Mouse (Mus musculus): ENCODE data around the gene Hdac9.

GRCm38 (mm10) chr12:34224505-34224904 lies 692.4 kb downstream of the Hdac9 start:
- TF ChIP-seq GATA1 (IDR thresholded peaks at IDR 0.05; ENCODE audit: borderline replicate concordance, low read length) (no peak), FLI1 (IDR thresholded peaks at IDR 0.05; ENCODE audit: low read length) (no peak)
